Mouse (Mus musculus): ENCODE data around the gene Npnt.

GRCm38 (mm10) chr3:132940181-132940990 is 9.7 kb downstream of the Npnt start:
- no peak for TF ChIP-seq CTCF (IDR thresholded peaks at IDR 0.05; ENCODE audit: control insufficient read depth, insufficient read depth, low read length)
- no peak for TF ChIP-seq POLR2A (IDR thresholded peaks at IDR 0.05; ENCODE audit: borderline replicate concordance, control insufficient read depth, low read depth, low read length)

Data from bone marrow, adult 2 months (tissue).